Mouse (Mus musculus): Measurements from ENCODE around the gene Pmpca.

DNA sequence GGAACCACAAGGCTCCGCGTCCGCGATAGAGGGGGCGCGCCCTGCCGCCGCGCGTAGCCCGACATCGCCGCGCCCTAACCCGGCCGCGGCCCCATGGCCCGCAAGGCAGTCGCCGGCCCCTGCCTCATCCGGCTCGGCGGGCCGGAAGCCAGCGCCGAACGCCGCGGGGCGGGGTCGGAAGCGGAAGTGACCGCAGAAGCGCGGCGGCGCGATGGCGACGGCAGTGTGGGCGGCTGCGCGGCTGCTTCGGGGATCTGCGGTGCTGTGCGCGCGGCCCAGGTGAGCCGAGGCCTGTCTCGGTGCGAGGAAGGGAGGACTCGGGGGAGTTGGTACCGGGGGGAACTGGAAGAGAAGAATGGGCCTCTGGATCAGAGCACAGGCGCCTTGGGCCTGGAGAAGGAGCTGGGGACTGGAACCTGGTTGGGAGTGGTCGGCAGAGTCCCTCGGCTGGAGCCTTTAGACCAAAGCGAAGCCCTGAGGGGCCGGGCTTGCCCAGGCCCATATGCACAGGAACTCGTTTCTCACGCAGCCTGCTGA is at the start of gene Pmpca, which contains the start of gene Entr1:
- peak; percentile 77 for TF ChIP-seq POLR2A (IDR thresholded peaks at IDR 0.05; ENCODE audit: low read depth, low read length)
- TF ChIP-seq CTCF (IDR thresholded peaks at IDR 0.05; ENCODE audit: extremely low read depth, insufficient read depth, insufficient read length, insufficient replicate concordance), result no peak

Data from spleen, adult 2 months (tissue).